Mouse (Mus musculus): ENCODE measurements around the gene Hoxd10.

DNA sequence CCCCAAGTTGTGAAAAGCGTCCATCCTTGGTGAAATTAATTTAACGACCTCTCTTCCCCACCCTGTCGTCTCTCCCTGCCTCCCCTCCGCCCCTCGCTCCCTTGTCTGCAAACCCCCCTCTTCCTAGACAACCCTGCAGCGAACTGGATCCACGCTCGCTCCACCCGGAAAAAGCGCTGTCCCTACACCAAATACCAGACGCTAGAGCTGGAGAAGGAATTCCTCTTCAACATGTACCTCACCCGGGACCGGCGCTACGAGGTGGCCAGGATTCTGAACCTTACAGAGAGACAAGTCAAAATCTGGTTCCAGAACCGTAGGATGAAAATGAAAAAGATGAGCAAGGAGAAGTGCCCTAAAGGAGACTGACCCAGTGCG lies 7.3 kb downstream of the Hoxd10 start:
- no peak for TF ChIP-seq RAD21 (IDR thresholded peaks at IDR 0.05; ENCODE audit: low read depth, low read length)
- no peak for TF ChIP-seq MEF2A (IDR thresholded peaks at IDR 0.05; ENCODE audit: borderline replicate concordance, low read depth, low read length)
- no peak for TF ChIP-seq POLR2A (IDR thresholded peaks at IDR 0.05; ENCODE audit: low read depth, low read length)
- TF ChIP-seq SMC3 (IDR thresholded peaks at IDR 0.05; ENCODE audit: low read depth, low read length), result no peak
- no peak for TF ChIP-seq HCFC1 (IDR thresholded peaks at IDR 0.05; ENCODE audit: low read depth, low read length)
- TF ChIP-seq SIN3A (IDR thresholded peaks at IDR 0.05; ENCODE audit: low read length), result no peak
- no peak for TF ChIP-seq TCF12 (IDR thresholded peaks at IDR 0.05; ENCODE audit: low read depth, low read length)
- no peak for TF ChIP-seq MXI1 (IDR thresholded peaks at IDR 0.05; ENCODE audit: low read depth, low read length)
